Mouse (Mus musculus): ENCODE measurements around the gene Armcx2. TPM values are rescaled to one million over a fixed set of nuclear protein-coding genes. Genes with fewer than 3 reads are reported as not detected.

Armcx2 gene
- polyA plus RNA-seq, 1 experiment from 2014 or later: 40.7 TPM

GRCm38 (mm10) chrX:134756434-134757292, 52.4 kb downstream of the Armcx2 start, which contains the start of gene Armcx3:
Gene Armcx3, plus strand, starts transcription at chrX:134756595.
- WGBS: 20% methylated on average over 46 of the region's 46 CpGs
- no peak within 1 kb of the TSS; the same call in 1 of the 2 replicates for H3K27ac ChIP-seq (ENCODE audit: low read depth, low read length)
- H3K4me3 ChIP-seq (ENCODE audit: low read depth, low read length): peak within 1 kb of the TSS; percentile 67
- H3K27me3 ChIP-seq (replicated peaks; ENCODE audit: control insufficient read depth, insufficient read depth, low read length): peaks cover 7% of the 10 kb centered on the region
- no peaks in the 10 kb centered on the region; the same call in 1 of the 2 replicates for H3K4me1 ChIP-seq (replicated peaks; ENCODE audit: control insufficient read depth, insufficient read depth, low read length)
- ATAC-seq (replicated peaks; ENCODE audit: low FRiP score) (peak; percentile 89), DNase-seq (ENCODE audit: low spot score) (peak; percentile 40)
- H3K9ac ChIP-seq (ENCODE audit: low read depth, low read length): peak within 1 kb of the TSS; percentile 75
- H3K4me2 ChIP-seq: peak within 1 kb of the TSS; percentile 65
- no peaks in the 10 kb centered on the region for H3K36me3 ChIP-seq (ENCODE audit: control insufficient read depth, insufficient read depth, low read length)
- H3K9me3 ChIP-seq (ENCODE audit: control insufficient read depth, low read length): no peaks in the 10 kb centered on the region

Small RNA genes within 50 kb of the gene (microRNA-seq; reads per million reads assigned to microRNA genes)
- not detected for gene Mir7093 (ENCODE audit: borderline number of aligned reads)

Other genes with a start within 250 kb of the Armcx2 start
- 40.2 and 43.5 TPM in 2 replicates for gene Btk, start 225.7 kb downstream of the Armcx2 start, polyA plus RNA-seq (2014; fragmentation: Nextera tagmentation; extraction: Ambion mirVana)
- gene Rpl36a, start 223.6 kb downstream of the Armcx2 start, polyA plus RNA-seq (2014; fragmentation: Nextera tagmentation; extraction: Ambion mirVana): 539 and 608 TPM in 2 replicates
- 8.4 and 8.9 TPM in 2 replicates for gene Gla, start 208.1 kb downstream of the Armcx2 start, polyA plus RNA-seq (2014; fragmentation: Nextera tagmentation; extraction: Ambion mirVana)
- gene Hnrnph2, start 208.0 kb downstream of the Armcx2 start, polyA plus RNA-seq (2014; fragmentation: Nextera tagmentation; extraction: Ambion mirVana): 134 and 153 TPM in 2 replicates
- 1.5 TPM in 2 replicates for gene Armcx4, start 122.7 kb downstream of the Armcx2 start, polyA plus RNA-seq (2014; fragmentation: Nextera tagmentation; extraction: Ambion mirVana)
- gene Armcx1, start 91.3 kb downstream of the Armcx2 start, polyA plus RNA-seq (2014; fragmentation: Nextera tagmentation; extraction: Ambion mirVana): 21.3 TPM in 2 replicates
- gene Armcx6, start 57.8 kb downstream of the Armcx2 start, polyA plus RNA-seq (2014; fragmentation: Nextera tagmentation; extraction: Ambion mirVana): 13.3 and 15.2 TPM in 2 replicates
- gene Armcx3, start 52.6 kb downstream of the Armcx2 start, polyA plus RNA-seq (2014; fragmentation: Nextera tagmentation; extraction: Ambion mirVana): 34.8 and 42.2 TPM in 2 replicates
- gene Nxf2, start 155.5 kb upstream of the Armcx2 start, polyA plus RNA-seq (2014; fragmentation: Nextera tagmentation; extraction: Ambion mirVana): 0.73 and 0.77 TPM in 2 replicates
- 3.2 and 3.3 TPM in 2 replicates for gene Zmat1, start 200.0 kb upstream of the Armcx2 start, polyA plus RNA-seq (2014; fragmentation: Nextera tagmentation; extraction: Ambion mirVana)

Measured in liver, embryonic 11.5 days (tissue).